Mouse (Mus musculus) thymus, postnatal 25 days (tissue): Measurements from ENCODE around the gene Plppr2.

Experiments used
- DNase-seq: peaks from one replicate; pipeline ENCODE4 v3.0.0; 2022

The Plppr2 gene

GRCm38 (mm10) chr9:21962010-21962409 lies 25.2 kb downstream of the Plppr2 start:
- no peak for DNase-seq

- peak; percentile 60 for DNase-seq
Measured at GRCm38 (mm10) chr9:21962416-21963059, 25.7 kb downstream of the Plppr2 start.

GRCm38 (mm10) chr9:21963417-21963816 lies 26.6 kb downstream of the Plppr2 start, which contains the start of gene Epor:
TSS of gene Epor (minus strand) at chr9:21963506.
- DNase-seq: no peak

- no peak for DNase-seq
Measured at GRCm38 (mm10) chr9:21968883-21969282, 32.0 kb downstream of the Plppr2 start.

GRCm38 (mm10) chr9:21969304-21969703 lies 32.5 kb downstream of the Plppr2 start:
- DNase-seq: no peak

GRCm38 (mm10) chr9:21976626-21977175 lies 39.9 kb downstream of the Plppr2 start:
- no peak for DNase-seq

GRCm38 (mm10) chr9:21977331-21977730 lies 40.5 kb downstream of the Plppr2 start:
- no peak for DNase-seq

- peak; percentile 64 for DNase-seq
Measured at GRCm38 (mm10) chr9:21977972-21978371, 41.1 kb downstream of the Plppr2 start.

GRCm38 (mm10) chr9:21978398-21979128 lies 41.7 kb downstream of the Plppr2 start:
- no peak for DNase-seq

- DNase-seq: no peak
Measured at GRCm38 (mm10) chr9:21983911-21984310, 47.1 kb downstream of the Plppr2 start.

- DNase-seq: no peak
Measured at GRCm38 (mm10) chr9:21987592-21988342, 50.9 kb downstream of the Plppr2 start.

- DNase-seq: no peak
Measured at GRCm38 (mm10) chr9:21988421-21989101, 51.7 kb downstream of the Plppr2 start.

GRCm38 (mm10) chr9:21989230-21990110 lies 52.6 kb downstream of the Plppr2 start, which contains the start of gene Rgl3:
TSS of gene Rgl3 (minus strand) at chr9:21989446.
- peak; percentile 18 for DNase-seq

- no peak for DNase-seq
Measured at GRCm38 (mm10) chr9:21992227-21992626, 55.4 kb downstream of the Plppr2 start.

GRCm38 (mm10) chr9:21996178-21996867 lies 59.5 kb downstream of the Plppr2 start:
- no peak for DNase-seq
